Mouse (Mus musculus) liver, adult 2 months (tissue): ENCODE data around the gene Gla. TPM values are rescaled to one million over a fixed set of nuclear protein-coding genes. Genes with fewer than 3 reads are reported as not detected.

Experiments used
- DNase-seq: peaks from one replicate; pipeline ENCODE4 v3.0.0-alpha.2; 2011; ENCODE audit warnings: low read depth, low spot score; ENCODE audit errors: extremely low read depth
- H3K27ac ChIP-seq: fragments of 200-500 bp; replicated peaks from 2 replicates; pipeline ENCODE4 v1.5.1; 2012; ENCODE audit warnings: low read depth, mild to moderate bottlenecking, control low read depth, inconsistent platforms, low read length; ENCODE audit not compliant: insufficient read depth
- H3K27me3 ChIP-seq: fragments of 200-500 bp; 2 replicates; pipeline ENCODE4 v1.6.1; 2012; ENCODE audit warnings: mild to moderate bottlenecking, moderate library complexity, low read length, inconsistent platforms; ENCODE audit not compliant: control insufficient read depth, insufficient read depth
- H3K36me3 ChIP-seq: fragments of 200-500 bp; 2 replicates; pipeline ENCODE4 v1.6.1; 2012; ENCODE audit warnings: low read length, inconsistent platforms; ENCODE audit not compliant: control insufficient read depth, insufficient read depth
- H3K4me1 ChIP-seq: fragments of 200-500 bp; 2 replicates; pipeline ENCODE4 v1.6.1; 2011; ENCODE audit warnings: low read length; ENCODE audit not compliant: control insufficient read depth, insufficient read depth
- H3K4me3 ChIP-seq: fragments of 200-500 bp; 2 replicates; pipeline ENCODE4 v1.5.1; 2011; ENCODE audit warnings: low read depth, mild to moderate bottlenecking, control low read depth, low read length, moderate library complexity; ENCODE audit not compliant: insufficient read depth
- H3K79me2 ChIP-seq: fragments of 200-500 bp; 2 replicates; pipeline ENCODE4 v1.6.1; 2012; ENCODE audit warnings: inconsistent platforms, mild to moderate bottlenecking, low read length, moderate library complexity; ENCODE audit not compliant: control insufficient read depth, insufficient read depth
- H3K9ac ChIP-seq: fragments of 200-500 bp; 2 replicates; pipeline ENCODE4 v1.6.1; 2012; ENCODE audit warnings: low read depth, mild to moderate bottlenecking, control low read depth, inconsistent platforms, low read length
- CTCF ChIP-seq: fragments of 200-500 bp; IDR thresholded peaks from 2 replicates; pipeline ENCODE4 v1.5.1; 2011; ENCODE audit warnings: low read depth, low read length, control low read depth
- POLR2A ChIP-seq: fragments of 200-500 bp; IDR thresholded peaks from 2 replicates; pipeline ENCODE4 v1.6.1; 2011; ENCODE audit warnings: low read length, control low read depth; ENCODE audit not compliant: insufficient read depth; ENCODE audit errors: extremely low read depth
- WGBS: fragments of 180-500 bp; shearing (Covaris S2); methylation state at CpG from one replicate; pipeline ENCODE4 v1.1.7; 2018; 5-methylcytosine and 5-hydroxymethylcytosine counted together
- polyA plus RNA-seq: library from polyadenylated mRNA; depleted of rRNA; stranded (reverse); fragments of >200 nt; gene quantifications from 2 replicates; pipeline ENCODE4 v1.2.3, GENCODE M21; 2012
- total RNA-seq: library from RNA; depleted of rRNA; stranded (reverse); fragments of >200 nt; gene quantifications from 2 replicates; pipeline ENCODE4 v1.2.3, GENCODE M21; 2014

Gene Gla
- total and polyA plus RNA-seq, 2 experiments = 1.2 to 5.7 TPM

DNA sequence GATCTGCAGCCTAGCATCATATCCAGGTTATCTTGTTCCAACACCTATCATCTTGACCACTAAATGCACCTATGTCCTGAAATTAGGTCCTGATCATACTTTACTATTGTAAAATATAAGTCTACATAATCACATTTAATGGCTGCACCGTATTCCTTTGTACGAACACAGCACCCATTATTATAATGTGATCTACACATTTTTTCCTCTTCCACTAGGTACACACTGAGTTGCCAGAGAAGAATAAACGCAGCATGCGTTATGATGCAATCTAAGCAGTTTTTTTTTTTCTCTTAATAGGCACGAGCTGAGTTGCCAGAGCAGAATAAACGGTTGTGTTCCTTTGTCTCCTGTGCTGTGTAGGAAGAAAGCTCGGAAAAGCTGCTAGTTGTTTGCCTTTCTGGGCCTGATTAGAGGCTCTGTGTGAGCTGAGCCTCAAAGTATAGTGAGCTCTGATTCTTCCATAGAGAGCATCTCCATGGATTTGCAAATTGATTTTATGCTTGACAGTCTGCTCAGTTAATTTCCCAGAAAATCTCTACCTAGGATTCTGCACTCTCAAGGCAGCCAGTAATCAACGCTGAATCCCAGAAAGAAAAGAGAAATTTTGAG, 19.4 kb upstream of the Gla start:
- Histone ChIP-seq H3K27me3 (no peaks in the 10 kb centered on the region), H3K4me3 (no peak overlapping the region), H3K79me2 (no peaks in the 10 kb centered on the region), H3K9ac (no peak overlapping the region), H3K36me3 (no peaks in the 10 kb centered on the region), H3K4me1 (no peaks in the 10 kb centered on the region), H3K27ac (no peak overlapping the region)
- TF ChIP-seq CTCF (no peak), POLR2A (no peak)
- no peak for DNase-seq
- WGBS = 46% methylated on average over 8 of the region's 8 CpGs

DNA sequence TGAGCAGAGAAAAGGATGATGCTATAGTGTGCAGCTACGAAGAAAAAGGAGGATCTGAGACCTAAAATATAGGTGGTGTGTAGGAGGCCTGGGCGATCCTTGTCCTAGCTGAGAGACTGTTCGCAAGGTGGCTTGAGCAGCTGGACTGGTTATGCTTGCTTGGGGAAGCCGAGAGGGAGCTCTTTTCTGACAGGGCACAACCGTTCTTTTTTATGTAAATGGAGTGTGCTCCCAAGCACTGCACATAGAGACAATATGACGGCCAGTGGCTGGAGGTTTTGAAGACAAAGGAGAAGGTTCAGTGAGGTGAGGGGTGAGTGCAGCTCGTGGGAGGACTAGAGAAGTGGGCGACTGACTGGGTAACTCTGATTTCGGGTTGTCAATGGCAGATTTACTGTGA, 18.8 kb upstream of the Gla start:
- no peak for DNase-seq
- Histone ChIP-seq H3K27ac (no peak overlapping the region), H3K36me3 (no peaks in the 10 kb centered on the region), H3K4me1 (no peaks in the 10 kb centered on the region), H3K27me3 (no peaks in the 10 kb centered on the region), H3K9ac (no peak overlapping the region), H3K79me2 (no peaks in the 10 kb centered on the region), H3K4me3 (no peak overlapping the region)
- TF ChIP-seq CTCF (no peak), POLR2A (no peak)
- WGBS = 80% methylated on average over 9 of the region's 9 CpGs

DNA sequence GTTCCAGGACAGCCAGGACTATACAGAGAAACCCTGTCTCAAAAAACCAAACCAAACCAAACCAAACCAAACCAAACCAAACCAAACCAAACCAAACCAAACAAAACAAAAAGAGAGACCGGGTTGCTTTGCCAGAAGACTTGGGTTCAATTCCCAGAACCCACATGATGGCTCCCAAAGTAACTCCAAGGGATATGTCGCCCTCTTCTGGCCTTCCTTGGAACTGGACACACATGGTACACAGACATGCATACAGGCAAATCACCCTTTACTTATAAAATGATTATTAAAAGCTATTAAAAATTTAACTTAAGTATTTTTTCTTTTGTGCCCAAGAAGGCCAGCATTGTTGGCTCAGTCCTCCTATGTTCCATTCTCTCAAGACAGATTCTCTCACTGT, 13.4 kb upstream of the Gla start:
- Histone ChIP-seq H3K36me3 (no peaks in the 10 kb centered on the region), H3K27ac (no peak overlapping the region), H3K9ac (no peak overlapping the region), H3K4me3 (no peak overlapping the region), H3K79me2 (no peaks in the 10 kb centered on the region), H3K4me1 (no peaks in the 10 kb centered on the region), H3K27me3 (no peaks in the 10 kb centered on the region)
- 65% methylated on average over 2 of the region's 2 CpGs for WGBS
- TF ChIP-seq CTCF = peak; percentile 36
- TF ChIP-seq POLR2A = no peak
- no peak for DNase-seq

DNA sequence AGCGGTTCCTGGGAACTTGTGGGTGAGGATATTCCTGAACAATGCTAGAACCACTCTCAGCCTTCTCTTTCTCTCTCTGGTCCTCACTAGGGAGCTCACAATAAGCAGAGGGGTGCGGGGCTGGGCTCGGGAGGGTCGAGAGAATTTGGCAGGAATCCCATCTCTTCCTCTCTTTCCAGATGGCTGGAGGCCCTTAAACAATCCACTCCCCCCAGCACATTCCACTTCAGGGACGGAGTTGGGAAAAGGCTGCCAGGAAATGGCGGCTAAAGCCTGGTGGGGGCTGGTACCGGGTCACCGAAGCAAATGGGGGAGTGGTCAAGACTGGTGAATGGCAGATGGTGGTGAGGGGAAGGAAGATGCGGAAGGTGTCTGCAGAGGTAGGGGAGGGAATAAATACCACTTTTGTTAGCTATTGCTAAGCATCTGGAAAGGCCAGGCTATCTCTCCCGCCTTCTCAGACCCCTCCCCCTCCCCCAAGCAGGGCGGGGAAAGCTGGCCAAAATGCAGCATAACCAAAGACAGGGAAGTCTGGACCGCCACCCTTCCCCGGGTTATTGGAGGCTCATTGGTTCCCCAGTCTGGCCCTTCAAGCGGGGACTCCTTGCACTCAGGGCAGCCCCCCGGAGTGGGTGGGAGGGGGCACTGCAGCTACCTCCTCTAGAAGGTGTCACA, 11.5 kb upstream of the Gla start:
- Histone ChIP-seq H3K79me2 (no peaks in the 10 kb centered on the region), H3K9ac (peak overlapping the region; percentile 54), H3K4me3 (peak overlapping the region; percentile 60), H3K4me1 (no peaks in the 10 kb centered on the region), H3K27me3 (no peaks in the 10 kb centered on the region), H3K36me3 (no peaks in the 10 kb centered on the region), H3K27ac (peak overlapping the region; percentile 39; the same call in 1 of the 2 replicates)
- TF ChIP-seq CTCF (no peak), POLR2A (no peak)
- no peak for DNase-seq
- WGBS = 6% methylated on average over 14 of the region's 15 CpGs

DNA sequence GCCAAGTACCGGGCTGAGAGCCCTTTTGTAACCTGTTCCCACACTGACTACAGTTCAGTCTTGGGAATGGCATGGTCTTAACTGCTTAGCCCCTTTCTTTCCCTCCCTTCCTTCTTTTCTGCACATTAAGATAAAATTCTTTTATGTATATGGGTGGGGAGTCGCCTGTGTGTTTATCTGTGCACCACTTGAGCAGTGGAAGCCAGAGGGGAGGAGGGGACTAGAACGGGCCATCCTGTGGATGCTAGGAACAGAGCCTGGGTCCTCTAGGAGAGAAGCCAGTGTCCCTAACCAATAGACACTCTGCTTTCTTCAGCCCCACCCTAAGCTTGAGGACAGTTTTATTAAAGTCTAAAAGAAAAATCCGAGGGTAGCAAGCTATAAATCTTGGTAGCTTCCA, 10.1 kb upstream of the Gla start:
- WGBS = 90% methylated on average over 4 of the region's 4 CpGs
- TF ChIP-seq POLR2A = no peak
- Histone ChIP-seq H3K9ac (no peak overlapping the region), H3K4me3 (no peak overlapping the region), H3K36me3 (no peaks in the 10 kb centered on the region), H3K27ac (no peak overlapping the region), H3K79me2 (no peaks in the 10 kb centered on the region), H3K4me1 (no peaks in the 10 kb centered on the region), H3K27me3 (no peaks in the 10 kb centered on the region)
- no peak for DNase-seq

DNA sequence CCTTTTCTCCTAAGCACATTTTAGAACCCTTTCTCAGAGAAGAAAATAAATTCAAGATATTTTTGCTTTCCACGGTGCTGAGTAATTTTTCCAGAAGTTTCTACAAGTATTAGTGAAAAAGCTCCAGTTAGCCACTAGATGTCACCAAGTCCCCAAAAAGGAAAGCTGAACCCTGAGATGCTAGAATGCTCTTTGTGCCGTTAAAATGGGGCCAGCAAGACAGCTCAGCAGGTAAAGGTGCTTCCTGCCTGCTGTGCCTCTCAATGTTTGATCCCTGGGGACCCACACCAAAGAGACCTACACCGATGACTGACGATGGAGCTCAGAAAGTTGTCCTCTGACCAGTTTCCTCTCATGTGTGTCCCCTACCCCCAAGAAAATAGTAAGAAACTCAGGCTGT, 8.5 kb upstream of the Gla start:
- no peak overlapping the region for H3K9ac ChIP-seq
- H3K36me3 ChIP-seq = no peaks in the 10 kb centered on the region
- no peaks in the 10 kb centered on the region for H3K4me1 ChIP-seq
- no peaks in the 10 kb centered on the region for H3K79me2 ChIP-seq
- H3K27me3 ChIP-seq = no peaks in the 10 kb centered on the region
- WGBS = 18% methylated on average over 4 of the region's 4 CpGs
- no peak overlapping the region for H3K4me3 ChIP-seq
- H3K27ac ChIP-seq = no peak overlapping the region
- TF ChIP-seq POLR2A = no peak
- TF ChIP-seq CTCF = 0 out of 2 replicates have a peak, but pooled peaks have one; percentile 11
- no peak for DNase-seq
